Mouse (Mus musculus) embryo, embryonic 11.5 days (tissue): ENCODE data around the gene Chrna9.

Source experiments
- DNase-seq: peaks from one replicate; pipeline ENCODE4 v3.0.0-alpha.2; 2012; ENCODE audit warnings: low read depth, low spot score

Gene Chrna9

DNA sequence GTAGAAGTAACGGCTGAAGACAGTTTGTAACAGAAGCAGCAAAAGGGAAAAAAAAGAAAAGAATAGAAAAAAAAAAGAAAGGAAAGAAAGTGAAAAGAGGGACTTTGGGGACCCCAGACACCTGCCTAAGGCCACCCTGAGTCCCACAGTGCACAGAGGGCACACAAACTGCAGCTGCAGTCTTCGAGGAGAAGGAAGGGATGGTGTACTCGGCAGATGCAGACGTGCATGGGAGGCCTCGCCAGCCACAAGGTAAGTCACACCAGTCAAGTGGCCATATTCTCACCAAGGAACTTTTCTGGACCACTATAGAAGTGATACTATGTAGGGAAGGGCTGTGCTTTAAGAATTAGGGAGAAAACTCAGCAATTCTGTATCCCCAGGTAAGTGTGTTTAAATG lies at the start of gene Chrna9:
TSS of gene Chrna9 (plus strand) at position 139 of the 400 bp plus-strand sequence.
- DNase-seq, result no peak

DNA sequence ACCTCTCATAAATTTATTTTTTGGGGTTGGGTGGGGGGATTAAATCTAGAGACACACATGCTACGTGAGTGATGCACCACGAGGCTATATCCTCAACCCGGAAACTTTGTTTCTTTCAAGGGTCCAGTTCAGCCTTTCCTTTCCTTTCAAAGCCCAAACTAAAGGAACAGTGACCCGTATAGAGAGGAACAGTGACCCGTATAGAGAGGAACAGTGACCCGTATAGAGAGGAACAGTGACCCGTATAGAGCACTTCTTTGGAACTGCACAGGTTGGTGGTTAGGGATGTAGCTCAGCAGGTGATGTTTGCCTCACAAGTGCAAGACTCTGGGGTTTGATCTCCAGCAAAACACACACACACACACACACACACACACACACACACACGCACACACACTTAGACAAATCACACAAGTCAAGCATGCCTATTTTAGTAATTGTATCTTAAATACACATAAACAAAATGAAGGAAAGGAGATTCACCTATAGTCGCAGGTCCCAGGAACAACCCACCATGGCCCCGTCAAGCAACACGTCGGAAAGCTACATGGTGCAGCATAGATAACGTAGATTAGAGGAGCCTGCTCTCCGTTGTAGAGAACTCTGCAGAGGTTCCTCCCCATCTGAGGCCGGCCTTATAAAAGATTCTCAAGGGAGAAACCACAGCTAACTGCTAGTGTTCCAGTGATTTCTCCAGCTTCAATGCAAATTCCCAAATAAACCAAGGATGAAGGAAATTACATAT lies 48.9 kb upstream of the Chrna9 start:
- DNase-seq, result no peak

DNA sequence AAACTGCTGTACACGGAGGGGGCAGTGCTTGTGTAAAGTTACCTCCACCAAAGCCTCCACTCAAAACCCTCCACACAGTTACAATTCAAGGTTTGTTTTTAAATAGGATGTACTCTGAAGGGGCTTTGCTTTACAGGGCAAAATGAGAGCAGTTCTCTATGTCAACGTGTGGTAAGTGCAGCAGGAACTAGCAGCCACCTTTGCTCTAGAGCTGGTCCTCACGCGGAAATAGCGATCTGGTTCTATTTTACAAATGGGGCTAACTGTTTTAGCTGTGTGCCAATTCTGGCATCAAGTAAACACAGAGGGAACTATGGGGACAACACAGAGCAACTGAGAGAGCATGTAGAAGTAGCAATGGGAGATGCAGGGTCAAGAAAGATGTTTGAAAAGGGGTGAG lies 46.6 kb upstream of the Chrna9 start:
- DNase-seq, result no peak

DNA sequence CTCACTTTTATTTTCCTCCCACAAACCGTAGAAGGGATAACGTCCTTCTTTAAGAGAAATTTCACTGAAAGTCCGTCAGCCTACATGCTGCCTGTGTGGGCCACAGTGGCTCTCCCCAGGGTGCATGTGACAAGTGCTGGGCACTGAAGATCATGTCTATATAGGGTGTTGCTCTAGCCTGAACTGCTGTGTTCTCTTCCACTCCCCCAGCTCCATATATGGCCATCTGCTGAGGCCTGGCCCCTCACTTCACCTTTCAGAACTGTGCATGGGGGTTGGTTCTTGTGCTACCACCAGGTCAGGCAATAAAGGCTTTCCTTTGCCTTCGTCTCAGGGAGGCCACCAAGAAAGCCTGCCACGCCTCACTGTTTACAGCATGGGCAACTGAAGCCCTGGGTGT lies 45.7 kb upstream of the Chrna9 start:
- DNase-seq, result no peak

DNA sequence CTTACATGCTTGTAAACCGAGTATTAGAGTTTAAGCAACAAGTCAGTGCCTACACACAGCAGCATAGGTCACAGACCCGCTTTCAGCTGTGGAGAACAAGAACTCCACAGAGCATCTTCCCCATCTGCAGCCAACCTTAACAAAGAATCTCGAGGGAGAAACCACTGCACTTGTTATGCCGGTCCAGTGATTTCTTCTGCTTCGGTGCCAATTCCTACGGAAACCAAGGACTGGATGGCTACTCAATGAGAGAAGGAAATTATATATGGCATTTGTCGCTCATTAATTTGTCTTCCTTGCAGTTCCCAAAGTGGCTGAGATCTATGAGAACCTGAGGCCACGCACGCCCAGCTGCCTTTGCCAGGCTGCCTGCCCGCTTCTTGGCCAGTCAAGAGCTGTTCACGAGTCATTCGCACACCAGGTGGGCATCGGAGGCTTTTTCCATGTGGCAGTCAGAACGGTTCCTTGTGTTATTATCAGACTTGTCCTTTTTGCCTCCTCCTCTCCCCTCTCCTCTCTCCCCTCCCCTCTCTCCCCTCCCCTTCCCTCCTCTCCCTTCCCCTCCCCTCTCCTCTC lies 43.4 kb upstream of the Chrna9 start:
- DNase-seq, result no peak

DNA sequence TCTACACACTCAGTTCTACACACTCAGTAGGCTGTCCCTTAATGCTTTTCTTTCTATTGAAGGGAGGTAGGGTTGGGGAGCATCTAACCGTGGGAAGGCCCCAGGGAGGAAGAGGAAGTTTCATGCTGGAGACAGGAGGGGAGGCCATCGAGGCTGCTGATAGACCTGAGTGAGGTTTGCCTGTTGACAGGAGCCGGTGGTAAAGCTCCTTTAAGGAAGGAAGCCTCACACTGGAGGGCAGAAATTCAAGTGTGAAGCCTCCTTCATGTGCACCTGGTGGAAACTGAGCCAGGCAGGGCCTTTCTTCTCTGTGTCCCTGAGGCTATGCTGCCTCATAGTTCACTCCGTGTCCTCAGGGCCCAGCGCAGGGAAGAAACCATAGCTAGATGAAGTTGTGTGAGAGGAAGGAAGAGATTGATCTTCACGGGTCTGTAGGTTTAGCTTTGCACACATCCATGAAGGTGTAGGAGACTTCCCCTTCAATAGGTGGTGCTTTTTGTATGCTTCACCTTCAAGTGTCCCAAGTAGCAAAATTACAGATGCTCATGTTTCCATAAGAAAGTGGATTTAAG lies 39.5 kb upstream of the Chrna9 start:
- no peak for DNase-seq

DNA sequence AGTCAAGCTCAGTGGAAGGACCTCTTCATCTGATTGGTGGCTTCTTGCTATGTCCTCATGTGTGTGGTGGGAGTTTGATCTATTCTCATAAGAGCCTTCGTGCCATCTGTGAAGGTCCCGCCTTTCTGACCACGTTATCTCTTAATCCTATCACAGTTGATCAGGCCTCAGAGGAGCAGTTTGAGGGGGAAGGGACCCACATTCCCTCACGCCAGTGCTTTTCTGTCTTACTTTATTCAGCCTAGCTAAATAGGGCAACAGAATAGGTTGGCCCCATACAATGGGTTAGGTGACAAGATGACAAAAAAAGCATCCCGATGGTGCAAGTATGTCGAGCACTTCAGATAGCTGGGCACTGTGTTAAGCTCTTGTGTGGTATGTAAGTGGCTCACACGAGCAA lies 39.0 kb upstream of the Chrna9 start:
- DNase-seq, result no peak

DNA sequence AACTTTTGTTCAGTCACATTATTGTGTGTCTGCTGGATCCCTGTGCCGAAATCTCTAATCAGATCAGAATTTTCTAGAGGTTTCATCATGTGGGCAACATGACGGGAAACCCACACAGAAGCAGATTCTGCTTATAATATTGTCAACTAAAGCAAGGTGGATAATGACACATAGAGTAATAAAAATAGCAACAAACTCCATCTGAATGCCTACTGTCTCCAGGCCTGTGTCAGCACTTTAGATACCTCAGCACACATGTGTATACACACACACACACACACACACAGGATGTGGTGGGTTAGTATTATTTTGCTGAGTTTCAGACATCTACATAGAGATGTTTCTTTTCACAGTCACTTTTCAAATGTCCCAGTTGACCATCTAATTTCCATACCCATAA lies 37.0 kb upstream of the Chrna9 start:
- no peak for DNase-seq

DNA sequence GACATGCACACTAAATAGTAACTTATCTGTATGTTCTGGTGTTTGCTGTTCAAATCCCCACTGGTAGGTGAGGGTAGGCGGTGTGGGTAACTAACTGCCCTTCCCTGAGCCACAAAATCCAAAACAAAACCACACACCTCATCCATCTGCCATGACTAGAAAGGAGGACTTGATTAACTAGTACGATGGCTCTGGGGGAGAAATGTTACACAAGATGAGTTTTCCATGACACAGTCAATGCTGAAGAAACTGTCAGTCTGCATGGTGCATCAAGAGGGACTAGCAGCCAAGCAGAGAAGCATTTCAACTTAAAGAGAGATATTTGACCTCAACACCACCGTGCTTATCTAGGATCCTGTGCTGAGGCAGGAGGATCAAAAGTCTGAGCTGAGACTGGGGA lies 36.0 kb upstream of the Chrna9 start:
- no peak for DNase-seq

DNA sequence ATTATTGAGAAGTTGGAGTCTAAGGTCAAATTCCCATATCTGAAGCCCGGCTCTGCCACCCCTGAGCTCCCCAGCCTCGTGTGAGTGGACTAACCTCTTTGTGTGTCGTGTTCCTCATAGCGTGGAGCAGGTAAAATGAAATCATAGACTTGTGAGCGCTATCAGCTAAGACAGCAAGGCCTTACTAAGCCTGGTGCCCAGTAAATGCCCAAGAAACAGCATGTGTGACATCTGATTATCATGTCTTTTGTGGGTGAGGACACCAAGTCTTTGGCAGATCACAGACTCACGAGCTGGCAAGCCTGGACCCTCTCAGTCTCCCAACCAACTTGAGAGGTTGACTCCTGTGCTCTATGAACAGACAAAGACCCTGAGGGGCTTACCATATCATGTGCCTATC lies 34.6 kb upstream of the Chrna9 start:
- DNase-seq, result no peak

DNA sequence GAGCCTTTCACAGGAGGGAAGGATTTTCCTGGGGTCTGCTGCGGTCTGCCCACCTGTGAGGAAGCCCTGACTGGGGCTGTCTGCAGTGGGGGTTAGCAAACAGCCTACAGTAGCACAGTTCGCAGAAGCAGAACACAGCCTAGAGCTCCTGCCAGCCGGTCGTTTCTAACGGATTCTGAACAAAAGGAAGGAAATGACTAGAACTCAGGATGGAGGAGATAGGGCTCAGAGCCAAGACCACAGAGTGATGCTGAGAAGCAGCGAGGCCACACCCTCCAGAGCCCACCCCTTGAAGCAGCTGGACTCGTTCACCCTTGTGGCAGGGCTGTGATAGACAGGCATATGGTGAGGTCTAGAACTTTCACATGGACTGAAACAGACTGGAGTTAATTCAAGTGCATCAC lies 33.9 kb upstream of the Chrna9 start:
- DNase-seq, result no peak

DNA sequence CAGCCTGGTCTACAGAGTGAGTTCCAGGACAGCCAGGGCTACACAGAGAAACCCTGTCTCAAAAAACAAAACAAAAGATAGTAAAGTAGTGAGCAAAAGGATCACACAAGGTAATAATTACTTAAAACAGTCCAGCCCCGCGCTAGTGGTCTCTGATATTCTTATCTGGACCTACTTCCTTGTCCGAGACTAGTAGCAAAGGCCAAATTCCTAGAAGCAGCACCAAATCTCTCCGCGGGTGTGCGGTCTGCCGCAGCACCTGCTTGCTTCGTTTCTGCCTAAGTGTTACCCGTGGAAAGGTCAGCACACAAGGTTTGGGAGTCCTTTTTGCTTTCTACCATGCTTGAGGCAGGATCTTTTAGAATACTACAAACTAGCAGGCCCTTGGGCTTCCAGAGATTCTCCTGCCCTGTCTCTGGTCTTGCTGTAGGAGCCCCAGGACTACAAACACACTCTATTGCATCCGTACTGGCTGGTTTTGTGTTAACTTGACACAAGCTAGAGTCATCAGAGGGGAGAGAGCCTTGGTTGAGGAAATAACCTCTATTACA lies 32.8 kb upstream of the Chrna9 start:
- no peak for DNase-seq

DNA sequence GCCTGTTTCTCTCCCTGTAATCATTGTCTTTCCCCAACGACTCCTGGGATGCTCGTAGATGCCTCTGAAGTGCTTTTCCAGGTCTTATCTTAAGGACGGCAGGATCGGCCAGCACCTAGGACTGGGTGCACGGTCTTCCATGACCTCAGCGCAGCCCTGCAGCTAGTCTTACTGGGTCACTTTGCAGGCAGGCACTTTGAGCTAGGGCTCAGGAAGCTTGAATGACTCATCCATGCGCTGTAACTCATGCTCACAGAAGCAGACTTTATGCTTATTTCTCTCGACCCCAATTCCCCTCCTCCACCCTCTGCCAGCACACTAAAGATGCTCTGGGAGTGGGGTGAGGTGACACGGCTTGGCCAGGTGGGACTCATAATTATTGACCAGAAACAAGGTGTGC lies 31.9 kb upstream of the Chrna9 start:
- no peak for DNase-seq

DNA sequence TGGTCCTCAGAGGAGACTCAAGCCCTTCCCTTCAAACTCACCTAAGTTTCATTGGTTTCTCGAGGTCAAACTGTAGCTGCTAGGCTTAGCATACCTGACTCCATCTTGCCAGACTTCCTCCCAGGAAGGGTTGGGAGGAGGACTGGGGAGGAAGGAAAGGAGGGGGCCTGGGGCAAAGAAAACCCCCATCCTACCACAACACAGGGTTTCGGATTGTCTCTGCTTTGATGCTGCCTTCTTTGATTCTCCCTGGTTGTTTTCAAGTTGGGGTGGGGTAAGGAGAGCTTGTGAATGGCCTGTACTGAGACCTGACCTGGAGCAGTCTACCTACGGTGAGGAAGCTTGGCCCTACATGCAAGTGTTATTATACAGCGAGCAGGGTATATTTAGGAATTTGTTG lies 30.2 kb upstream of the Chrna9 start:
- no peak for DNase-seq

DNA sequence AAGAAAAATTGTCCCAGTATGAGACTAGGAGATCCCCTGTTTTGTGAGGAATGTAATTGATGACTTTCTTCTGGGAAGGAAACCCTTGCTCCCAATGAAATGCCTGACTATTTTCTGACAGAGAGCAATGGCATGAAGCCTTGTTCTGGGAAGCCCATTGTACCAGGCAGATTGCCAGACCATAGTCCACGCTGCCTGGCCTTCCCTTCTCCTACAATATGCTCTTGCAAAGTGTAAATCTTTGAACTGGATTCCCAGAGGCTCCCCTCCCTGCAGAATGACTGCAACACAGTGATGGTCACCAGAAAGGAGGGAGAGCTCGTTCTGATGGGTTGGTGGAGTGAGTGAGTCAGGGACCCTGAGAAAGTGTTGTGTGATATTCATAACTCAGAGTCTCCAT lies 26.0 kb upstream of the Chrna9 start:
- no peak for DNase-seq

DNA sequence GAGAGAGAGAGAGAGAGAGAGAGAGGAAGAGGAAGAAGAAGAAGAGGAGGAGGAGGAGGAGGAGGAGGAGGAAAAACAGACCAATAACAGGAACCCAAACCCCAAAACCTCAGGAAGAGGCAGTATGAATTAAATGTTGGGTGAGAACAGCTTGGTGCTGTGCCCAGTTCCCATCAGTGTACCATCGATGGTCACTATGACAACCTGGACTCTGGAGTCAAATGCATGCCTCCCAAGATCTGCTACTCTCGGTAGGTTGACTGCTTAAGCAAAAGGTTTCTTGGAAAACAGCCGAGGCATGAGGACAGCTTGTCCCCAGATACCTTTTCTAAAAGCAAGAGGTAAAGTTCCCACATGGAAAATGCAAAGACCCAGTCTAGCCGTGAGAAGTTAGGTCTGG lies 25.4 kb upstream of the Chrna9 start:
- DNase-seq, result no peak

DNA sequence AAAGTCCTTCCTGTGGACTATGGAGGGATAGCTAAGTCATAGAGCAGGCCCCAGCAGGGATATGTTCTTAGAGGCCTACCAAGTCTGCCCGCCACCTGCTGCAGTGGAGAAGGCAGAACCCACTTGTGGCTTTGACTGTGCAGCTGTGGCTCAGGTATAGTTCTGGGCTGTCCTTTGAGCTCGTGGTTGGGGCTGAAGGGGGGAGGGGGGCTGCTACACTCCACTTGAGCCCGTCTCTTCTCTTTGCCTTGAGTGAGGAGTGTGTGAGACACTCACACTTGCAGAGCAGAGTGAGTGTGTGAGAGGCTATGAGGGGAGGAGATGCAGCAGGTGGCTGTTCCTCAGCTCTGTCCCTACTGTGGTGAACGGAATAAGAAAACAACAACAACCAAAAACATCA lies 24.3 kb upstream of the Chrna9 start:
- DNase-seq, result no peak

DNA sequence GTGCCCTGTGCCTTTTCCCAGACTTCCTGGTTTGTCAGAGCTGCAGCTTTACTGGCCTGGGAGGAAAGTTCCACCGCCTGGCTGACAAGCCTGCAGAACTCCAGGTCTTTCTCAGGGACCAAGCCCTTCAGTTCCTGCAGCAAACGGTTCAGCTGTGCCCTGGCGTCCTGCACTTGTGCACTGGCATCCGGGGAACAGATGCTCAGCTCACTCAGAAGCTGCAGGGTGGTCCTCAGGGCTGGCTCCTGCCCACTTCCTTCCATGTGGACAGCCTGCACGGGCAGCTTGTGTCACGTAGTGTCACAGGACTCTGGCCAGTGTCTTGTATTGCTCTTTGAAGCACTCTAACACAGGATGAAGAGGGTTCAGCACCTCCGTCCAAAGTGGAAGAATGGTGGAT lies 23.0 kb upstream of the Chrna9 start:
- no peak for DNase-seq

DNA sequence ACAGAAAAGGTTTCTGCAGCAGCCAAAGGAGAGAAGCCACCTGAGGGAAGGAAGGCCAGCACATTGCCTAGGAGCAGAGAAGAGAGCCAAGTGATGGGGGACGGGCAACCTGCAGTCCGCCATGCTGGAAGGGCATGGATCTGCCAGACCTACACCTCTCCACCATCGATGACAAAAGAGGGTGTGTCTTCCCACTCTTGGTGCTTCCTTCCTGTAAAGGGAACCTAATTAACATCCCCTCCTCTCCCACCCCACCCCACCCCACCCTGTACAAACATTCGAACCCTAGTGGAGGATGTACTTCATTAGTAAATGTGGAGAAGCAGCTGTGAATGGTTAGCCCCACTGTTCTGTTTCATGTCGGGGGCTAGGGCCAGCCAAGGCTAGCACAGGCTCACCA lies 22.5 kb upstream of the Chrna9 start:
- no peak for DNase-seq

DNA sequence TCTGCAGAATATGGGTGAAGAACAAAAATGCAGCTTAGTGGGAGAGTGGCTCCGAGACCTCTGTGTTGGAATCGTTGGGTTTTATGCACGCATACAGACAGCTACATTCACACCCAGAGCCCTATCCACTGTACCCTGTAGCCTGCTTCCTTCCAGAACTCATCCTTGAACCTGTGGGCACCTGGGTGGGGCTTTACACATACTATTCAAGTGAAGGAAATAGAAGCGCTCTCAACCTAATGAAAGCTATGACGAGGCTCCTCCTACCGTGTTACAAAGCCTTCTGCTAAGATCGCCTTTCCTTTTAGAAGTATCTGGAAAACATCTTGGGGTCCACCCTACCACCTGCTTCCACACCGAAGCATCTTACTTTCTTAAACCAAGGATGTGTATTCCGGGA lies 21.6 kb upstream of the Chrna9 start:
- DNase-seq, result no peak

DNA sequence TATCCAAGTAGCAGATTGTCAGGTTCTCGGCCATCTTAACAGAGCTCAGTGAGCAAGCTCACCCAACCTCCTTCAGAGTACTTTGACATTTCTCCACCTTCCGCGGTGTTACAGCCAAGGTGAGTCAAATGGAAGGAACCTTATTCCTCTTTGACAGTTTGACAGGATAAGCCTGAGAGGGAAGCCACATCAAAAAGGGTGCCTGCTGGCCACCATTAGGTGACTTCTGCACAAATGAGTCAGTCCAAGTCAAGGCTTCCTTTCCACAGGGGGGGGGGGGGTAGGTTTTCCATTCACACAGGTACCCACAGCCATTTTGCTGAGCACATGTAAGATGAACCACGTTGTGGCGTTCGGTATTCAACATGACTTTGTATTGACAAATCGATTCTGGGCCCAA lies 20.4 kb upstream of the Chrna9 start:
- no peak for DNase-seq

DNA sequence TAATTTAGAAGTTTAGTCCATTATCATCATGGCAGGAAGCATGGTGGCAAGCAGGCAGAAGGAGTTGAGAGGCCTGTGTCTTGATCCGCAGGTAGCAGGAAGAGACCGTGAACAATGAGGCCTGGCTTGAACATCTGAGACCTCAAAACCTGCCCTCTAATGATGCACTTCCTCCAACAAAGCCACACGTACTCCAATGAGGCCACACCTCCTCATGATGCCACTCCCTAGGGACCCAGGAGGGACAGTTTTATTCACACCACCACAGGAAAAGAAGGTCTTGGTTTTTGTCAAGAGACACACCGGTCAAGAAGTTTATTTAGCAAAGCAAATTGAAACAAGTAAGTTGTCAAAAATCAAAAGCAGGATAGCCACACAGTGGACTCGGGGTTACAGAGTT lies 17.8 kb upstream of the Chrna9 start:
- DNase-seq, result no peak

DNA sequence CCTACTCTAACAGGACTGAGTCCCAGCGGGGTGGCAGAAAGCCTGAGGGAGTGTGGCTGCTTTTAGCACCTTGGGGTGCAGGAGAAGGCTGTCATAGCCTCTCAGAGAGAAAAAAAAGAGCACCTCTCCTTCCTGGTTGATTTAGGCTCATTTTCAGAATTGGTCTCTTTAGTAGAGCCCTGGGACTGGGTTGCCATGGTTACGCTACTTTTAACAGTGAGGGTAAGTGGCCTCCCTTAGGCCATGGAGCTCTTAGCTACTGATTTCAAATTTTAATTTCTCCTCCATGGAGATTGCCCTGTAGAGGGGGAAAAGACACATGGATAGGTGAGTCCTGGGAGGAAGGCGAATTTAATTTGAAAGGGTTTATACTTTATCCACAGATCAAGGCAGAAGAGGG lies 16.1 kb upstream of the Chrna9 start:
- DNase-seq, result no peak
